23 mouse cellular contexts compared by ENCODE assay signal in genomic region chr1:144720736-144721135, GRCm38 (mm10). TPM values are rescaled to one million over a fixed set of nuclear protein-coding genes. Genes with fewer than 3 reads are reported as not detected.
A peak's percentile ranks its signal among the peaks of the same experiment; 100 is the strongest.
DNase-seq lines count a peak whose midpoint lies in the region; ATAC-seq and TF ChIP-seq lines count a peak whose summit lies in the region.
"Had no signal": no experiment of that assay in that cellular context is flagged by ENCODE, and none has a peak within 500 bp of the region (broad histone marks: within the 10 kb centered on the region; RNA-seq: fewer than 3 reads in every experiment).

No protein-coding gene starts in this region.

- WGBS in forebrain, postnatal 0 days, result 69% methylated on average over 4 of the region's 4 CpGs
- 89% methylated on average over 4 of the region's 4 CpGs for WGBS in forebrain, embryonic 11.5 days

- H3K4me3 ChIP-seq in forebrain, postnatal 0 days (ENCODE audit: low read depth, low read length), result no peak overlapping the region
- no peak overlapping the region for H3K4me3 ChIP-seq in forebrain, embryonic 11.5 days (ENCODE audit: low read depth, low read length)
- H3K4me3 ChIP-seq: embryonic facial prominence, embryonic 10.5 days; embryonic facial prominence, embryonic 12.5 days; forebrain, embryonic 12.5 days; forebrain, embryonic 15.5 days had no signal

- DNase-seq in forebrain, postnatal 0 days, result peak; percentile 21
- DNase-seq in forebrain, embryonic 11.5 days (ENCODE audit: low spot score), result no peak
- DNase-seq in layer of hippocampus, adult 9-10 months (ENCODE audit: low spot score), result peak; percentile 17
- no peak for DNase-seq in layer of hippocampus, adult 8-10 months (ENCODE audit: low spot score in 2 of 2)
- peak; percentile 53 for DNase-seq in brain, adult 2 months (ENCODE audit: low read depth, low spot score)
- DNase-seq in brain, embryonic 18.5 days (ENCODE audit: low read depth, low spot score), result peak; percentile 3
- no peak for DNase-seq in adrenal gland, postnatal 10 days
- no peak for DNase-seq in spleen, postnatal 36 days (ENCODE audit: low spot score in 2 of 2)
- DNase-seq: adrenal gland, adult 2 months; adrenal gland, postnatal 14 days; adrenal gland, postnatal 36 days; cerebellum, adult 11-12 months; cerebellum, adult 2 months; cerebellum, adult 9-10 months; cerebellum, postnatal 10 days; cerebellum, postnatal 25 days had no signal

- no peak overlapping the region for H3K9ac ChIP-seq in forebrain, postnatal 0 days
- H3K9ac ChIP-seq in forebrain, embryonic 11.5 days (ENCODE audit: low read length), result no peak overlapping the region
- H3K9ac ChIP-seq: embryonic facial prominence, embryonic 12.5 days; forebrain, embryonic 12.5 days; forebrain, embryonic 15.5 days had no signal

- no peak for ATAC-seq in forebrain, postnatal 0 days
- ATAC-seq in forebrain, embryonic 11.5 days (replicated peaks; ENCODE audit: low FRiP score), result no peak
- ATAC-seq: forebrain, embryonic 15.5 days had no signal

- H3K27ac ChIP-seq in forebrain, postnatal 0 days (ENCODE audit: low read depth, low read length), result no peak overlapping the region
- no peak overlapping the region for H3K27ac ChIP-seq in forebrain, embryonic 11.5 days (ENCODE audit: low read depth, low read length)
- H3K27ac ChIP-seq: embryonic facial prominence, embryonic 10.5 days; embryonic facial prominence, embryonic 12.5 days; forebrain, embryonic 12.5 days; forebrain, embryonic 15.5 days had no signal

- no peak for TF ChIP-seq CTCF in forebrain, postnatal 0 days (IDR thresholded peaks at IDR 0.05; ENCODE audit: low read depth)

- no peaks in the 10 kb centered on the region for H3K9me3 ChIP-seq in forebrain, postnatal 0 days (ENCODE audit: low read length)
- H3K9me3 ChIP-seq in forebrain, embryonic 11.5 days (ENCODE audit: control insufficient read depth, low read length), result no peaks in the 10 kb centered on the region
- H3K9me3 ChIP-seq: embryonic facial prominence, embryonic 10.5 days; embryonic facial prominence, embryonic 12.5 days; forebrain, embryonic 12.5 days; forebrain, embryonic 15.5 days had no signal

- no peaks in the 10 kb centered on the region for H3K4me1 ChIP-seq in forebrain, postnatal 0 days (ENCODE audit: insufficient read depth)
- H3K4me1 ChIP-seq in forebrain, embryonic 11.5 days (replicated peaks; ENCODE audit: control insufficient read depth, insufficient read depth, low read length), result no peaks in the 10 kb centered on the region
- H3K4me1 ChIP-seq: embryonic facial prominence, embryonic 10.5 days; embryonic facial prominence, embryonic 12.5 days; forebrain, embryonic 12.5 days; forebrain, embryonic 15.5 days had no signal

- H3K4me2 ChIP-seq in forebrain, postnatal 0 days (ENCODE audit: low read depth), result no peak overlapping the region
- H3K4me2 ChIP-seq in forebrain, embryonic 11.5 days (ENCODE audit: low read depth, low read length, severe bottlenecking), result no peak overlapping the region
- H3K4me2 ChIP-seq: embryonic facial prominence, embryonic 12.5 days; forebrain, embryonic 12.5 days; forebrain, embryonic 15.5 days had no signal

- no peaks in the 10 kb centered on the region for H3K27me3 ChIP-seq in forebrain, postnatal 0 days (ENCODE audit: insufficient read depth, low read length)
- no peaks in the 10 kb centered on the region for H3K27me3 ChIP-seq in forebrain, embryonic 11.5 days (ENCODE audit: control insufficient read depth, insufficient read depth, low read length)
- H3K27me3 ChIP-seq: embryonic facial prominence, embryonic 12.5 days; forebrain, embryonic 12.5 days; forebrain, embryonic 15.5 days had no signal

- no peaks in the 10 kb centered on the region for H3K36me3 ChIP-seq in forebrain, postnatal 0 days (ENCODE audit: insufficient read depth)
- no peaks in the 10 kb centered on the region for H3K36me3 ChIP-seq in forebrain, embryonic 11.5 days (ENCODE audit: control insufficient read depth, insufficient read depth, low read length)
- H3K36me3 ChIP-seq: embryonic facial prominence, embryonic 10.5 days; embryonic facial prominence, embryonic 12.5 days; forebrain, embryonic 12.5 days; forebrain, embryonic 15.5 days had no signal

RNA-seq across cellular contexts. Expression of gene Rgs18, which starts 54.5 kb away (rescaled TPM):
- 0.10 and 0.54 TPM in 2 replicates for total RNA-seq in forebrain, postnatal 0 days (2014; rRNA removed)
- polyA plus RNA-seq in forebrain, postnatal 0 days (2015; fragmentation: Nextera tagmentation; extraction: Ambion mirVana), result 0.09 and 0.17 TPM in 2 replicates
- polyA plus RNA-seq in forebrain, embryonic 11.5 days (2014; fragmentation: Nextera tagmentation; extraction: Ambion mirVana), result 1.8 and 2.1 TPM in 2 replicates
- under 1 TPM in 3 of 4 experiments, not detected in 1; 0.18 to 0.35 (median 0.20) TPM for total RNA-seq in layer of hippocampus, adult 8-10 months (2022)
- 1 to 10 TPM in 1 of 2 experiments, under 1 TPM in 1; 0.97 to 1.2 TPM for total RNA-seq in adrenal gland, postnatal 10 days (2021)
- total RNA-seq: ES-E14 had no signal
- polyA plus RNA-seq: adrenal gland, adult 2 months; C2C12; cortical plate, adult 2 months had no signal

Comparison
In these comparisons a context has a peak if more than half of its experiments do, and no peak if none do; other contexts are left out.
1. DNase-seq: peak in forebrain, postnatal 0 days (single experiment), layer of hippocampus, adult 9-10 months (single experiment), brain, adult 2 months (single experiment) and brain, embryonic 18.5 days (single experiment); none in forebrain, embryonic 11.5 days (single experiment), layer of hippocampus, adult 8-10 months (0 of 2), adrenal gland, postnatal 10 days (single experiment) and spleen, postnatal 36 days (0 of 2).